Mouse (Mus musculus): ENCODE measurements around the gene Ccdc183.

GRCm38 (mm10) chr2:25657246-25657645 is 39.8 kb upstream of the Ccdc183 start:
- no peak for TF ChIP-seq CTCF (IDR thresholded peaks at IDR 0.05; ENCODE audit: low read depth, low read length)
- no peak for TF ChIP-seq POLR2A (IDR thresholded peaks at IDR 0.05; ENCODE audit: borderline replicate concordance, low read depth, low read length)

All from bone marrow macrophage, adult 2 months (primary cell).